Mouse (Mus musculus): ENCODE measurements around the gene Slc11a1.

GRCm38 (mm10) chr1:74379058-74379504 is 4.1 kb downstream of the Slc11a1 start:
- no peak for TF ChIP-seq CTCF (IDR thresholded peaks at IDR 0.05; ENCODE audit: borderline replicate concordance, insufficient read depth, low read length)
- no peak for TF ChIP-seq POLR2A (IDR thresholded peaks at IDR 0.05; ENCODE audit: low read depth, low read length)

Measured in embryonic fibroblast, embryonic 13.5 days (primary cell).